Comparison of ENCODE assay signal across 27 mouse cellular contexts in the genomic region with DNA sequence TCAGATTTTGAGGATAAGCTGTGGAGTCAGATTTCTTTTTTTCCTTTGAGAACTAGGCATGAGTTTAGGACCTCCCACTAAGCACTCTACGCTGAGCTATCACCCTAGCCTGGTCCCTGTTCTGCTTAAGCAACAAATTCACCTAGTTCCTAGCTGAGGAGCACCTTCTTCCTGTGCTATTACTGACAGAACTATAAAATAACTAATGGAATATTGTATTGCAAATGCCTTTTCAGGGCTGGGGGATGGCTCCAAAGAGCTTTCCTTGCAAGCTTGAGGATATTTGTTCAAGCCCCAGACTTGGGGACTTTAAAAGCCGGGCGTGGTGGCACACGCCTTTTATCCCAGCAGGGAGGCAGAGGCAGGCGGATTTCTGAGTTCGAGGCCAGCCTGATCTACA.
"Had no signal": no experiment of that assay in that cellular context is flagged by ENCODE, and none has a peak within 500 bp of the region (broad histone marks: within the 10 kb centered on the region; RNA-seq: fewer than 3 reads in every experiment).

No protein-coding gene starts in this region.

- H3K4me1 ChIP-seq: hindbrain, embryonic 15.5 days; liver, embryonic 12.5 days had no signal

- ATAC-seq: hindbrain, postnatal 0 days; intestine, embryonic 16.5 days; liver, embryonic 12.5 days had no signal

- H3K4me2 ChIP-seq: heart, embryonic 11.5 days; heart, embryonic 13.5 days; heart, embryonic 15.5 days; hindbrain, embryonic 13.5 days; hindbrain, embryonic 15.5 days; kidney, embryonic 15.5 days; limb, embryonic 13.5 days; limb, embryonic 15.5 days; liver, embryonic 12.5 days had no signal

- H3K27ac ChIP-seq: heart, embryonic 13.5 days; heart, embryonic 15.5 days; hindbrain, embryonic 13.5 days; hindbrain, embryonic 15.5 days; hindbrain, postnatal 0 days; kidney, embryonic 15.5 days; kidney, postnatal 0 days; limb, embryonic 13.5 days; limb, embryonic 15.5 days; liver, embryonic 12.5 days; liver, embryonic 14.5 days had no signal

- H3K4me3 ChIP-seq: heart, adult 2 months; heart, embryonic 13.5 days; heart, embryonic 15.5 days; hindbrain, embryonic 13.5 days; hindbrain, embryonic 15.5 days; kidney, embryonic 15.5 days; limb, embryonic 13.5 days; limb, embryonic 15.5 days; liver, embryonic 12.5 days had no signal

- H3K9me3 ChIP-seq: heart, embryonic 13.5 days; heart, embryonic 15.5 days; hindbrain, embryonic 13.5 days; hindbrain, embryonic 15.5 days; kidney, embryonic 15.5 days; limb, embryonic 13.5 days; limb, embryonic 15.5 days; liver, embryonic 12.5 days had no signal

- DNase-seq: gastrocnemius, postnatal 14 days; gastrocnemius, postnatal 36 days; heart, adult 11 months; heart, adult 2 months; heart, postnatal 14 days; heart, postnatal 36 days; kidney, adult 11 months; kidney, adult 2 months; kidney, adult 9 months; kidney, postnatal 14 days; kidney, postnatal 36 days; layer of hippocampus, adult 9-11 months; layer of hippocampus, postnatal 36 days; left cerebral cortex, postnatal 4 days had no signal

- H3K9ac ChIP-seq: heart, embryonic 13.5 days; heart, embryonic 15.5 days; hindbrain, embryonic 13.5 days; hindbrain, embryonic 15.5 days; kidney, embryonic 15.5 days; limb, embryonic 13.5 days; limb, embryonic 15.5 days; liver, embryonic 12.5 days; liver, embryonic 14.5 days had no signal

- H3K36me3 ChIP-seq: heart, embryonic 13.5 days; heart, embryonic 15.5 days; hindbrain, embryonic 13.5 days; hindbrain, embryonic 15.5 days; kidney, embryonic 15.5 days; limb, embryonic 13.5 days; limb, embryonic 15.5 days; liver, embryonic 12.5 days had no signal

- H3K27me3 ChIP-seq: heart, embryonic 13.5 days; heart, embryonic 15.5 days; hindbrain, embryonic 13.5 days; hindbrain, embryonic 15.5 days; kidney, embryonic 15.5 days; limb, embryonic 13.5 days; limb, embryonic 15.5 days; liver, embryonic 12.5 days had no signal
